Mouse (Mus musculus) lung, postnatal 25 days (tissue): Measurements from ENCODE around the gene Gm38392.

Experiments used
- DNase-seq: peaks from one replicate; pipeline ENCODE4 v3.0.0; 2022; ENCODE audit warnings: low spot score

Gene Gm38392

DNA sequence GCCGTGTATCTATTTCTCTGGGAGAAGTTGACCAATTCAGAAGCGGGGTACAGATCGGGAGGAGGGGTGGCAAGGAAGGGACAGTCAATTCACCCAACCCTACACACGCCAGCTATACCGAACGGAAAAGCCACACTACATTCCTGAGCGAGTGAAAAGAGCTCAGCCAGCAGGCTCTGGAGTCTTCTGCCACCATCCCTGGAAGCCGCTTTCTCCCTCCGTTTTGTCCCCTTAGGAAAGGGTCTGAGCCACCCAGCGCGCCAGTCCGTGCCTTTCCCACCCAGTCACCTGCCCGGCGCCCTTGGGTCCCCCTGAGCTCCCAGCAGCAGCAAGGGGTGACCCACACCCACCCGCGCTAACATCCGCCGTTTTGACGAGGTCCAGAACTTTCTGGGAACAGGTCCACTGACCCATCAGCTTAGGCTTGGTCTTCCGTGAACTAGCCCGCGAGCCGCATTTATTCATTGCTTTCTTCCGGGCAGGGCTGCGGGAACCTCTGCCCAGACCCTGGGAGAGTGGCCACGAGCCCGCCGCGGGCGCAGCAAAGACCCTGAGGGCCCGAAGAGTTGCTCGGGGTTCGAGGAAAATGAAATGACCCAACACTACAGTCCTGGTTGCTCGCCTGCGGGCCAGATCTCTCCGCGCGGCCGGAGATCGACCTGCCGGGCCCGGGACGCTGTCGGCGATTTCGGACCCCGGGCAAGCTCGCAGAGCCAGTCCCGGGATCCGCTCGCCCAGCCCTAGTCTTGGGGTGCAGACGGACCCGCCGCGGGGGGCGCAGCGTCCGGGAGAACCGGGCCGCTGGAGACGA, 86.6 kb downstream of the Gm38392 start:
- no peak for DNase-seq

DNA sequence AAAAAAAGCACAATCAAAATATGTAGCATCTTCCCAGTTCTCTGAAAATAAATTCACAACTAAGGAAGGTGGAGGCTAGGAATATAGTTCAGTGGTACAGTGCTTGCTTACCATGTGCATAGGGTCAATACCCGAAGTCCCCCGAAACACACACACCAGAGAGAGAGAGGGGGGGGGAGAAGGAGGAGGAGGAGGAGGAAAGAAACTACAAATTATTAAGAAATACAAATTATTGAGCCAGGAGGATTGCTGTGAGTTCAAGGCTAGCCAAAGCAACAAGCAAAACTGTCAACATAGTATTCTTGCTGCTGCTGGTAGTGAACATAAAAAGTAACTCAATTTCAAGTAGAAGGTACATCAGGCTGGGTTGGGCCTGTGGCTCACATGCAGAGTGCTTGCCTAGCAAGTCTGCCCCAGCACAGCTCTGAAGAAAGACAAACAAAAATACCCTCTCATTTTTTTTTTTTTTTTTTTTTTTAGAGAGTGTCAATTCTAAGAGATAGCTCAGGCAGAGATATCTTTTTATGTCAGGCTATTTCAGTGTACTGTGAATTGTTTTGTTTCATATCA, 87.4 kb downstream of the Gm38392 start:
- DNase-seq: no peak

DNA sequence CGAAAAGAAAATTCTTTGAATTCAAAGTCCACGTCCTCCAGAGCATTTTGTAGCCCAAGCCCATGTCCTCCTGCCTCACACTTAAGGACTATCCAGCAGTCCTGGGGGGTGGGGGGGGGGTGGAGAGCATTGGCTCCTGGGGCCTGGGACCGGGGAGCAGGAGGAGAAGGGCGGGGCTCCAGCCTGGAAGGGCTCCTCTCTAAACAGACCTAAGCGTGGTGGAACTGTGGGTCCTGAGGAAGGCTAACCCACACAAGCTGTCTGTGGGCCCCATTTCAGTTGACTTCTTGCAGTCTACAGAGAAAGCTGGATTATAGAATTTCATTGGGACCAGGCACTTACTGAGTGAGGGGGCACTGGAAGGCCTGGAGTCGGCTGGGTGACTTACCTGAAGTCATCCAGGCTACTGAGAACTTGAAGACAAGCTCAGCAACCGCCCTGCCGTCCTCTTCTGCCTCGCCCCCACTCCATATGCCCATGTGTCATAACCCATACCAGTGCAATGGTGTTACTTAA, 88.4 kb downstream of the Gm38392 start:
- DNase-seq: no peak

DNA sequence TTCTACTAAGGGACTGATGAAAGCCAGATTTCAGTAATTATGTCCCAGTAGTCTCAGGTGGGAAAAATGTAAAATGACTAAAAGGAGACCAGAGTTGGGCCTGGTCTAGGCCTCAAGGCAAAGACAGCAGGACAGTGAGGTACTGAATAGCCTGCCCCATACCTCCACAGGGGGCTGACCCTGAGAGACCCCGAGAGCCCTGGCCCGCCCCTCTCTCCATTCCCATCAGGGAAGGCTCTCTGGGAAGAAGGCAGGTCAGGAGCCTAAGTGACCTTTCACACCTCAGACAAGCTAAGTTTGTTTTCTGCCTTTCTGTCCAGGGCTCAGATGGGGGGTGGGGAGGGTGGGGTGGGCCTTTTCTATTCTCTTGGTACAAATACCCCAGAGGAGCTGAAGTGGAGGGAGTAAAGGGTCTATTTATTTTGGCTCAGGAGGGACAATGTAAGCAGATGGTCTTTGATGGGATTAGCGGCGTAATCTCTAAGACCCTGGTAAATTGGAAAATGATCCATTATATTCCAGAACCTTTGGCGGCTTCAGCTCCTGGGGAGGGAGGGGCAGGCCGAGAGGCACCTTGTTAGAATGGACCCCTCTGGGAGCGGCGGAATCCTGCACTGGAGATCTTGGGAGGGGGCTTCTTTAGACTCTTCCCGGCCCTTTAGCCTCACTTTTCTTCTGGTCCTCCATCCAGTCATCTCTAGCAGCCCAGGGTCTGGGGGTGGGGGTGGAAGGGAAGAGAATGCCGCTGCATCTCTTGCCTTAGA, 89.1 kb downstream of the Gm38392 start:
- no peak for DNase-seq
